Mouse (Mus musculus) stomach, postnatal 0 days (tissue): ENCODE measurements around the gene Smim17. TPM values are rescaled to one million over a fixed set of nuclear protein-coding genes. Genes with fewer than 3 reads are reported as not detected.
"Not testable (repeated sequence)": the region's sequence is repeated elsewhere in the genome, so short reads cannot be mapped to it uniquely, and the experiment has no call there.

ENCODE experiments used
- ATAC-seq: fragments of 200-750 bp; cut with Nextera tagmentation; 2 replicates; pipeline ENCODE4 v1.8.0; 2017; ENCODE audit not compliant: low FRiP score, low TSS enrichment
- DNase-seq: peaks from one replicate; pipeline ENCODE4 v3.0.0-alpha.2; 2016; ENCODE audit warnings: low spot score
- H3K27ac ChIP-seq: fragments of 300-500 bp; sonication (generic); replicated peaks from 2 replicates; pipeline ENCODE4 v1.5.1; 2014; ENCODE audit warnings: mild to moderate bottlenecking, control low read depth
- H3K27me3 ChIP-seq: fragments of 300-500 bp; sonication (generic); 2 replicates; pipeline ENCODE4 v1.6.1; 2014; ENCODE audit warnings: low read length; ENCODE audit not compliant: control insufficient read depth, insufficient read depth
- H3K36me3 ChIP-seq: fragments of 300-500 bp; sonication (generic); 2 replicates; pipeline ENCODE4 v1.6.1; 2014; ENCODE audit warnings: low read length, mixed read lengths; ENCODE audit not compliant: control insufficient read depth, insufficient read depth
- H3K4me1 ChIP-seq: fragments of 300-500 bp; sonication (generic); replicated peaks from 2 replicates; pipeline ENCODE4 v1.6.1; 2014; ENCODE audit warnings: antibody characterized with exemption; ENCODE audit not compliant: control insufficient read depth, insufficient read depth
- H3K4me2 ChIP-seq: fragments of 300-500 bp; sonication (generic); replicated peaks from 2 replicates; pipeline ENCODE4 v1.6.1; 2014; ENCODE audit warnings: low read depth, mild to moderate bottlenecking, control low read depth, moderate library complexity
- H3K4me3 ChIP-seq: fragments of 300-500 bp; sonication (generic); 2 replicates; pipeline ENCODE4 v1.5.1; 2014; ENCODE audit warnings: low read depth, low read length, control low read depth
- H3K9ac ChIP-seq: fragments of 300-500 bp; sonication (generic); 2 replicates; pipeline ENCODE4 v1.6.1; 2014; ENCODE audit warnings: mild to moderate bottlenecking, low read length, control low read depth, mixed read lengths
- H3K9me3 ChIP-seq: fragments of 300-500 bp; sonication (generic); 2 replicates; pipeline ENCODE4 v1.6.1; 2016; ENCODE audit warnings: low read length; ENCODE audit not compliant: control insufficient read depth
- CTCF ChIP-seq: IDR thresholded peaks from 2 replicates; pipeline ENCODE4 v1.5.1; 2016; ENCODE audit warnings: antibody characterized with exemption, low read depth, mild to moderate bottlenecking, moderate library complexity
- EP300 ChIP-seq: optimal IDR thresholded peaks from 2 replicates; pipeline ENCODE3; 2016; ENCODE audit warnings: antibody characterized with exemption
- WGBS: fragments of 180-500 bp; shearing (Covaris S2); extraction: QIAGEN DNeasy Blood & Tissue Kit; methylation state at CpG from one replicate; pipeline ENCODE4 v1.1.7; 2014; 5-methylcytosine and 5-hydroxymethylcytosine counted together
- polyA plus RNA-seq: library from polyadenylated mRNA; unstranded; fragments of >200 nt; fragmentation: Nextera tagmentation; extraction: Ambion mirVana; gene quantifications from 2 replicates; pipeline ENCODE4 v1.2.1, GENCODE M21; 2015

Gene Smim17
- polyA plus RNA-seq, 1 experiment from 2014 or later: 0.02 TPM

DNA sequence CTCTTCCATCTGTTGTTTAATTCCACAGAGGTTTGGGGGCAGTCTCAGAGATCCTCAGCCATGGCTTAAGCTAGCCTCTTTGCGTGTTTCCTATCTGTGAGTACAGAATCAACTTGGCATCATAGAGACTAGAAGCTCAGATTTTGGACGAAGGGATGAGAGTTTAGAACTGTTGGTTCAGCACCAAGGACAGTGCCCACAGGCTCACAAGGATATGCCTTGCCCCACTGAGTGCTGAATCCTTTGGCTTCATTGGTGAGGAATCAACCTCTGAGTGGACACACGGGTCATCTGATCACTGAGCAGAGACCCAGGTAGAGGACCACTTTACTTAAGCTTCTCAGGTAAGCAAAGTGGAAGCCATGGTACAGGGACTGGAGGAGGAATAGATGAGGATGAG is 57.9 kb downstream of the Smim17 start:
- TF ChIP-seq CTCF: no peak
- TF ChIP-seq EP300: no peak
- Histone ChIP-seq H3K4me2 (no peak overlapping the region), H3K27me3 (no peaks in the 10 kb centered on the region), H3K9me3 (no peaks in the 10 kb centered on the region), H3K36me3 (no peaks in the 10 kb centered on the region), H3K4me3 (no peak overlapping the region), H3K9ac (no peak overlapping the region), H3K27ac (no peak overlapping the region), H3K4me1 (no peaks in the 10 kb centered on the region)
- no peak for ATAC-seq
- 41% methylated on average over 3 of the region's 3 CpGs for WGBS
- no peak for DNase-seq

DNA sequence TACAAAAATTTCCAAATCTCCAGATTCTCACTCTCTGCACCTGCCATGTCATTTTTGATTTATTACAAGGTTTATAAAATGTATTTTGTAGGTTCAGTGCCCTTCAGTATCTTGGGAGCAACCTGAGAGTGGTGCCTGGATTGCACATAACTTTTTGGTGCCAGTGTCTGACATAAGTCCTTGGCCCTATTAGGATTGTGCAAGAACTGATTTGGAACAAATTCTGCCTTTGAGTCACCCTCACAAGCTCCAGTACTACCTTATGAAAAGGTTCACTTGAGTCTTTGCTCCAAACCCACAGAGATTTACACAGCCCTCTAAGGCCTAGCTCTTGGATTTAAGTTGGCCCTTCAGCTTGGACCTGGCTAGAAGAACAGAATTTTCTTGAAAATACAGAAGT is 68.4 kb downstream of the Smim17 start, which contains the start of gene Olfr1346:
Gene Olfr1346, plus strand, starts transcription at position 151 of the 400 bp plus-strand sequence.
- Histone ChIP-seq H3K4me2 (no peak within 1 kb of the TSS), H3K9ac (no peak within 1 kb of the TSS), H3K4me1 (no peaks in the 10 kb centered on the region), H3K27me3 (no peaks in the 10 kb centered on the region), H3K9me3 (no peaks in the 10 kb centered on the region), H3K27ac (no peak within 1 kb of the TSS), H3K4me3 (no peak within 1 kb of the TSS), H3K36me3 (no peaks in the 10 kb centered on the region)
- no peak for TF ChIP-seq CTCF
- no peak for TF ChIP-seq EP300
- no peak for ATAC-seq
- no peak for DNase-seq

DNA sequence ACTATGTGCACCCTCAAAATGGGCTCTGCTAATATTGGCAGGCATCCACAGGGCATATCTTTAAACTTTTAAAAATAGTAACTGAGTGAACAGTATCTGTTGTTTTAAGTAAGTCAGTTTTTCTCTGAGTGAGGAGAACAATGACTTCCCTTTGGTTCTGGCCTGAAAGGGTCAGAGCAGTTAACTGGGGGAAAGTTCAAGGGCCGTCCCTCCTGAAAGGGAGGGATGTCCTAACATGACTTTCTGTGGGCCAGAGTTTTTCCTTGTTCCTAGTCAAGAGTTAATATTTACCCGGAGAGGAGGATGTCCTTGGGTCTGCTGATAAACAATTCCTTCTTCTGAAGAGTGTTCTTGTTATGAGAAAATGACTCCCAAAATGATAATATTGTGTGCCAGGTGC is 79.1 kb downstream of the Smim17 start:
- not testable (repeated sequence) for H3K27ac ChIP-seq, H3K4me2 ChIP-seq, DNase-seq, H3K4me1 ChIP-seq, ATAC-seq, H3K36me3 ChIP-seq, H3K9ac ChIP-seq, H3K9me3 ChIP-seq, H3K27me3 ChIP-seq, H3K4me3 ChIP-seq
- WGBS: 48% methylated on average over 2 of the region's 2 CpGs

Other genes starting within 250 kb of the Smim17 start
- 36.9 and 41.2 TPM in 2 replicates for gene Zfp787, start 242.7 kb upstream of the Smim17 start, polyA plus RNA-seq
- gene Zfp444, start 226.5 kb upstream of the Smim17 start, polyA plus RNA-seq: 23.7 and 25.3 TPM in 2 replicates
- not detected in 2 replicates for gene Galp, start 201.6 kb upstream of the Smim17 start, polyA plus RNA-seq
- not detected in 2 replicates for gene Zscan5b, start 176.4 kb upstream of the Smim17 start, polyA plus RNA-seq
- gene Epp13, start 146.0 kb upstream of the Smim17 start, polyA plus RNA-seq: not detected in 2 replicates
- gene Zfp667, start 112.1 kb upstream of the Smim17 start, polyA plus RNA-seq: 5.2 and 5.4 TPM in 2 replicates
- gene Zfp583, start 67.4 kb upstream of the Smim17 start, polyA plus RNA-seq: 1.9 and 2.0 TPM in 2 replicates
- 0.35 and 0.41 TPM in 2 replicates for gene Gm3854, start 55.0 kb upstream of the Smim17 start, polyA plus RNA-seq
- 1.0 and 1.9 TPM in 2 replicates for gene Zfp78, start 35.4 kb upstream of the Smim17 start, polyA plus RNA-seq
- 2.4 and 2.6 TPM in 2 replicates for gene Zfp28, start 15.4 kb upstream of the Smim17 start, polyA plus RNA-seq
- gene Gm20715, start 11.6 kb downstream of the Smim17 start, polyA plus RNA-seq: not detected in 2 replicates
- not detected in 2 replicates for gene Olfr1344, start 40.0 kb downstream of the Smim17 start, polyA plus RNA-seq
- gene Olfr1336, start 57.5 kb downstream of the Smim17 start, polyA plus RNA-seq: not detected in 2 replicates
- gene Olfr1346, start 68.4 kb downstream of the Smim17 start, polyA plus RNA-seq: not detected in 2 replicates
- not detected in 2 replicates for gene Olfr5, start 88.2 kb downstream of the Smim17 start, polyA plus RNA-seq
- not detected in 2 replicates for gene Olfr1347, start 101.0 kb downstream of the Smim17 start, polyA plus RNA-seq
- gene Olfr1348, start 110.0 kb downstream of the Smim17 start, polyA plus RNA-seq: not detected in 2 replicates
- 0.02 TPM in 1 of 2 replicates, not detected in the other for gene Olfr1349, start 124.2 kb downstream of the Smim17 start, polyA plus RNA-seq
- gene Olfr1350, start 166.1 kb downstream of the Smim17 start, polyA plus RNA-seq: not detected in 2 replicates